Mouse (Mus musculus) megakaryocyte-erythroid progenitor cell, adult 5-6 weeks (primary cell): ENCODE measurements around the gene Slc7a5. TPM values are rescaled to one million over a fixed set of nuclear protein-coding genes. Genes with fewer than 3 reads are reported as not detected.

Source experiments
- ATAC-seq: replicated peaks from 2 replicates; pipeline ENCODE4 v1.8.0; 2016; ENCODE audit warnings: mild to moderate bottlenecking, inconsistent platforms; ENCODE audit not compliant: severe bottlenecking, poor library complexity, low FRiP score, low TSS enrichment
- total RNA-seq, 2 experiments: library from RNA; stranded (forward) in 1 of 2; stranded (reverse) in 1 of 2; fragments of 200-1000, 215-1000 nt in 1 of 2; fragments of >200 nt in 1 of 2; fragmentation: Nextera tagmentation in 1 of 2; gene quantifications; 2 replicates each; pipeline ENCODE4 v1.2.3; 2014 to 2017

Gene Slc7a5
- total RNA-seq, 2 experiments from 2014 or later = 43.1 to 90.0 TPM

DNA sequence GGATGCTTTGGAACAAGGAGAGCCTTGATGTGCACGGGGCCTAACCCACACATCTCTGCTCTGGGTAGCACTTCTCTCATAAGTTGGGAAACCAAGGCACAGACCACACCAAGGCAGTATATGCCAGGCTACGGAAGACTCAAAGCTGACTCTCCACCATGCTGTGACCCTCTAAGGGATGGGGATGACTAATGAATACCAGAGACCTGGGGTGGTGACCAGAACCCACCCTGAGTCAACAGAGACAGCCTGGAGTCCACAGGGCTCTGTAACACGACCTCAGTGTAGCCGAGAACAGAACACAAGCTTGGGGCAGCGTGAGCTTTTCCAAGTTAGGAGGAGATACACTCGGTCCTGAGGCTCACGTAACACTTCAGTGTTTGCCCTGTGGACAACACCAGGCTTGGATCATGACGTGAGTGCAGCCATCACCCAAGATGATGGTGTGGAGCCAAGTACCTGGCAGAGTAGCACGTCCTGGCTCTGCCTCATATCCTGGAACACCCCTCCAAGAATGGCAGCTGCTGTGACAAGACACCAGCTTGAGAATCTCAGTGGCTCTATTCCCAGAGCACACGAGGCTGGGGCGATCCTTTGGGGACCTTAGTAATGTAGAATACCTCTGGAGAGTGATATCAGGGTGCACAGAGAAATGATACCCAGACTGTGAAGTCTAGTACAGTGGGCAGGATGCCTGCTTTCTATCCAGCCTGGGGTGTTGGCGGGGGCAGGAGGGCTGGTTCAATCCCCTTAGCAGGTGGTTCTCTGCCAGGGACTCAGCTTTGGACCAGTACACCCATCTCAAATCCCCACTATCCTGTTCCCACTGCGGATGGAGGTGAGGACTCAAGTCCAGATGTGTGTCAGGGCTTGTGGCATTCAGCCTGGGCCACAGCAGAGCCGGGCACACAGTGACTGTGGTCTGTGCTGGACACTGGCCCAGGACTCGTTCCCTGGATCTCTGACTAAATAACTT lies 17.4 kb downstream of the Slc7a5 start:
- ATAC-seq = no peak

DNA sequence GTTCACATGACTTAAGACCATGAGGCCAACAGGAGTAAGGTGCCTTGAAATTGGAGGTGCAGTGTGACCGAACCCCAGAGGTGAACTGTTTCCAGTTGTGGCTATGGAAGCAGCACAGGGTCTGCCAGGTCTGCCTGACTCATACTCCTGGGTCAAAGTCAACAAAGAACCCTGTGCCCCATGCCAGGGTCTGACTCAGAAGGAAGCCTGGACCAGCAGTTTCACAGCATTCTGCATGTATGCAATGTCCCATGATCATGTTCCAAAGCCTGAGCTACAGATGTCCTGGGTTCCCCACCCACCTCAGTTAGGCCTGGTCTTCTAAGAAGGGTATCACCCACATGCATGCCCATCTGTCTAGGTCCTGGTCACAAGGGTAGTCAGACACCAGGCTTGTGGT lies 18.2 kb downstream of the Slc7a5 start:
- no peak for ATAC-seq

DNA sequence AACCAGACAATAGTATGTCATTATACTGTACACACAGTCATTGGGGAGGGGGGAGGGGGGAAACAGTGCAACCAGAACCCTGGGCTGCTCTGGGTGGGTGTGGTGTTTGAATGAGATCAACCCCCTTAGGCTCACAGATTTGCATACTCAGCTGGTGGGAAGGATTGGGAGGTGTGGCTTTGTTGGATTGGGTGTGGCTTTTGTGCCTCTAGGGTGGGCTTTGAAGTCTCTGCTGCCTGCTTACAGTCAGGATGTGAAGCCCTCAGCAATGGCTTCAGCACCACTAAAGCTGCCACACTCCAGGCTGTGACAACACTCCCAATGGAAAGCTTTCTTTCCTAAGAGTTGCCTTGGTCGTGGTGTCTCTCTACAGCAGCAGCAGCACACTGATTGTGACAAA lies 19.9 kb downstream of the Slc7a5 start:
- ATAC-seq = no peak

- ATAC-seq = no peak
Measured at GRCm38 (mm10) chr8:121885433-121885832, 22.1 kb downstream of the Slc7a5 start.

DNA sequence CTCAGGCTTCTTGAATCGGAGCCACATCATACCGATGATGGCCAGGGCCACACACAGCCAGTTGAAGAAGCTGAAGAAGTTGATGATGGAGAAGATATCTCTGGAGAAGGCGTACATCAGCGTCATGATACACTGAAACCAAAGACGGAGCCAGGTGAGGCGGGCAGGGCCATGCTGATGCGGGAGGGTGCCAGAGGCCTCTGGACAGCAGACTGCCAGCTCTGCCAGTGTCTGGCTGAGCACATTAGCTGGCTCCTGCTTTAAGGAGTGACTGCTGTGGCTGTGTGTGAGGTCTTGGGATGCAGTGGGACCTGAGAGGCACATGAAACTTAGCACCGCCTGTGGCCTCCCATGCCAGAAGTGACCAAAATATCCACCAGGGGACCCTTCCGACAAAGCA lies 22.5 kb downstream of the Slc7a5 start:
- ATAC-seq = no peak

DNA sequence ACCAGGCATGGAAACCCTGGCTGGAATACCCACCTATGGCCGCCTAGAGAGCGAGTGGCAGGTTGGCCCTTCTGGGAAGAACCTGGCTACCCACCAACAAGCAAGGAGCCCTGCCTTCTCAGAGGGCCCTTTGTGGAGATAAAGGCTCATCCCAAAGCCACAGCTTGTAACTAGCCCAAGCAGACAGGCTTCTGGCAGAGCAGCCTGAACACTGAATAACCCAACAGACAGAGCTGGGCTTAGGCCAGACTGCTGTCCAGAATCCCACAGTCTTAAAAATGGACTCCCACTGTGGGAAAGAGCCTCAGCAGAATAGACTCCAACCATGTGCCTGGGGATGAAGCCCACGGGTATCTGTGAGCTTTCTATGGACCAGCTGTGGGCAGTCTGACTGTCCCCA lies 23.3 kb downstream of the Slc7a5 start:
- no peak for ATAC-seq

GRCm38 (mm10) chr8:121881921-121882320 lies 25.6 kb downstream of the Slc7a5 start:
- no peak for ATAC-seq

DNA sequence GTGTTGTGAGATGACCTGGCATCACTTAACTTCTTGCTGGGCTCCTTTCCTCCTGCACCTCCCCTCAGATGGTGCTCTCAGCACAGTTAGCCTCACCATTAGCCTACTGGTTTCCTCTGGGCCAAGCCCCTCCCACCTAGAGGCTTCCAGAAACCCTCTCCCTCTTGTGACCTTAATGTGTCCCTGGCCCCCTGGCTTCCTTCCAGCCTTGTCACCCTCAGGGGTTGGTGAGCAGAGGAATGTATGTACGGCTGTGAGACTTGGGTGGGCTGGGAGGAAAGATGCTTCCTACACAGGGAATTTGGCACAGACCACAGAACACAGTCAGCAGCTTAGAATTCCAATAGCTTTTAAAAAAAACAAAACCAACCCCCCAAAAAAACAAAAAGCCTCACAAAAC lies 26.7 kb downstream of the Slc7a5 start:
- no peak for ATAC-seq

GRCm38 (mm10) chr8:121879712-121880111 lies 27.8 kb downstream of the Slc7a5 start:
- ATAC-seq = no peak

DNA sequence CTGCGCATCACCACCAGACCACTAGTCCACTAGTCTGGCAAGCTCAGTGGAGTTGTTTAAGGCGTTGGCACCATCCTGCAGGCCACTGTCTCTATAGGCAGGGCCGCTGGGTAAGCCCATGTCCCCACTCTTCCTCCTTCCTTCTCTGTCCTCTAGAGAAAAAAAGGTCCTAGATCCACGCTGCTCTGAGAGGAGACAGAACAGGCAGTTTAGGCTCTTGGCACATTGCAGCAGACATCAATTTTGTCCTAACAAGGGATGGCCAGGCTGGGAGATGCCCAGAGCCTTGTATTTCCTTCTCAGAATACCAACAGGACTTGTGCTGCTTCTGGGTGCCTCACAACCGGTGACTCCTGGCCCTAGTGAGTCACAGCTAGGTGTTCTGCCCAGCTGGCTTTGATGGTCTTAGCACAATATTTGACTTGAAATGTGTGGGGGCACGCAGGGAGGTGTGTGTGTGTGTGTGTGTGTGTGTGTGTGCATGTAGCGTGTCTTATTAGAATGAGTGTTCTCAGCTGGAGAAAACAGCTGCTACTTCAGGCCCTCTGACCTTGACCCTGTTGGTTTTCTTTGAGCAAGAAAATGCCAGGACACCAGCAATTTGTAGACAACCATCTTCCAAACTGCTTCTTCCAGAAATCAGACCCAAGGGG lies 29.5 kb downstream of the Slc7a5 start:
- ATAC-seq = no peak

DNA sequence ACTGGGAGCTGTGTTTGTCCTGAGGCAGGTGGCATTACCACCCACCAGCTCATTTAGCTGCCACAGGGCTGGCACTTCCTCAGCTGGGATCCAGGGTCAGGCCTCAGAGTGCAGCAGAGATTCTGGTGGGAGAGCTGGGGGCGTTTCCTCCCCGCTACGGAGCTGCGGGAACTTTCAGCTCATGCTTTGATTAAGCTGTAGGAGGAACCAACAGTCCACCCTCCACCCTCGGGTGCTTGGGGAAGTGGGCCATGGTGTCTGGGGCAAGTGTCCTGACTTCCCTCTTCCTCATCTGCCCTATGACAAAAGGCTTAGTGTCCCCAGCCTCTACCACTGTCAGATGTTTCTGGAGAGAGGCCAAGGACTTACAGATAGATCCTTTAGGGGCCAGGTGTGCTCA lies 30.3 kb downstream of the Slc7a5 start:
- no peak for ATAC-seq

- no peak for ATAC-seq
Measured at GRCm38 (mm10) chr8:121875517-121875916, 32.0 kb downstream of the Slc7a5 start.

DNA sequence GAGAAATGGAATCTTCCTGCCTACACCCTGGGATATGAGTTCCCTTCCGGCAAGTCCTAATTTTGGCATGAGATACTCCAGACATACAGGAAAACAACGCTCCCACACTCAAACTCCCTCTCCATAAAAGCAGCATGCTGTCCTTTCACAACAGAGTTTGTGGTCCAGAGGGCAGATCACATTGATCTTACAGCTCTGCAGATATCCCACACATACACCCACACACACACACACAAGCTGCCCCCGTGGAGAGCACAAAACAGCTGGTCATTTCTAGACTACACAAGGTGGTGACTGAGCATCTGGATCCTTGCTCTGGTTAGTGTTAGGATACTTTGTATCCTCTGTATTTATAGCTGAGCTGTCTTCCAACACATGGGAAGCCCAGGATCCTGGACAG lies 32.4 kb downstream of the Slc7a5 start:
- no peak for ATAC-seq

- peak; percentile 50 for ATAC-seq
Measured at GRCm38 (mm10) chr8:121874031-121874430, 33.5 kb downstream of the Slc7a5 start.

GRCm38 (mm10) chr8:121871833-121872440 lies 35.6 kb downstream of the Slc7a5 start:
- ATAC-seq = no peak

- no peak for ATAC-seq
Measured at GRCm38 (mm10) chr8:121870190-121870589, 37.3 kb downstream of the Slc7a5 start.

DNA sequence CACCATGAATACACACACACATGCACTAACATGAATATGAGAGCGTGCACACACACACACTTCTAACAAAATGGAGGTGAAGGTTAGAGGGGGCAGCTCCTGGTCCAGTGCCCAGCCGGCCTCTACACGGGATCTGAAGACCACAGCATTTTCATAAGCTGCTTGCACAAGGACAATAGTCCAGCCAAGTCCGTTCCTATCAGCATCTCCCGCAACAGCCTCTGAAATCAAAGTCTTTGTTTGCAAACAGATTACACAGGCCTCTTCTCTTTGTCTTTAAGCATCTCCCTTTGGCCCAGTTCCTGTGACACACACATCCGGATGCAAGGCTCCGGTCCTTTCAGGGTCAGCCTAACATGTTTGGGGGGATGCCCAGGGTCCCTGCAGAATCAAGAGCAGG lies 38.6 kb downstream of the Slc7a5 start:
- no peak for ATAC-seq

DNA sequence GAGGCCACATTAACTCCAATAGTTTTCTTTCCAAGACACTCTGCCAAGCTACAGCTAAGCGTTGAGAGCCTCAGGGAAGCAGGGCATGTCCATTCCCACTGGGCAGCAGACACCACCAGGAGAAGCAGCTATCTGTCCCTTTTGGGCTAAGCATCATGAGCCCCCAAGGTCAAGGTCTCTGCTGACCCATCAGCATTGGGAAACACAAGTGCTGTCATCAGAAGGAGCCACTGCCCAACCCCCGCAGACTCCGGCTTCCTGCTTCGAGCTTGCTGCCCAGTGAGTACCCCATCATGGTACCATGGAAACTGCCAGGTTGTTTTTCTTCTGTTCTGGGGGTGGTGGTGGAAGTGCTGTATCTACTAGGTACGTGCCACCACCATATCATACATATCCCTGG lies 39.3 kb downstream of the Slc7a5 start:
- no peak for ATAC-seq

- no peak for ATAC-seq
Measured at GRCm38 (mm10) chr8:121865356-121865755, 42.1 kb downstream of the Slc7a5 start.

DNA sequence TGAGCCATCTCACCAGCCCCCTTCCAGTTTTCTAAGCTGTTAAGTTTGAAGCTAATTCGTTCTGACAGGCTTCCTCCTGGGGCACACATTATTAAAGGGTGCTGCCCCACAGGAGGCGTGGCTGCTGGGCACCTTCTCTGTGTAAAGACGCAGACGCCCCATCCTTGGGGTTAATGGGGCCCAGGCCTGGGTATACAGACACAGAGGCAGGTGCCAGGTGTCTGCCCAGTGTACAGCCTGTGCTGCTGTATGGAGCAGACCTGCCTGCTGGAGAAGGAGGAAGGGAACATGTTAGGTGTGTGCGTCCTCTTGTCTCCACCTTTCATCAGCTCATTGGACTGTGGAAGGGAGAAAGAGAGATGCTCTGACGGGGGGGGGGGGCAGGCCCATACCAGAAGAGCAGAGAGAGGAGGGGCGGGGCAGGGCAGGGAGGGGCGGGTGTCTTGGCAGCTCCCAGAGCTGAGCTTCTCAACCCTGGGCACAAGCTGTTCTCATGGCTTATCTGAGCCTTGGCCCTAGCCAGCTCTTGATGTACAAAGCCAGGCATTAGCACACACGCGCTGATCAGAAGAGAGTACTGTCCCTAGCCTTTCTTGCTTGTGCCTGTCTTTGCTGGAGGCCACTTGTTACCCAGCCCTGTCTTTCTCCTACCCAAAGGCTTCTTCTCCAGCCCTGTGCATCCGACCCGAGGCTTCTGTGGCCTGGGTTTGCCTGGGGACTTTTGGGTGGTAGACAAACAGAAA lies 45.5 kb downstream of the Slc7a5 start:
- ATAC-seq = peak; percentile 72
